Mouse (Mus musculus) spleen, postnatal 4 days (tissue): ENCODE measurements around the gene Phb2.

Source experiments
- DNase-seq, 2 experiments: peaks; one replicate each; pipeline ENCODE4 v3.0.0; 2022; ENCODE audit warnings: low spot score in 2 of 2

The Phb2 gene

GRCm38 (mm10) chr6:124690517-124690916 lies 21.6 kb upstream of the Phb2 start:
- DNase-seq: no peak

GRCm38 (mm10) chr6:124693243-124693981 lies 18.7 kb upstream of the Phb2 start:
- DNase-seq: no peak

- DNase-seq: no peak
Observed at GRCm38 (mm10) chr6:124694166-124694955, 17.8 kb upstream of the Phb2 start.

GRCm38 (mm10) chr6:124696441-124697150 lies 15.5 kb upstream of the Phb2 start:
- no peak for DNase-seq

- DNase-seq: no peak
Observed at GRCm38 (mm10) chr6:124698751-124699150, 13.4 kb upstream of the Phb2 start.

GRCm38 (mm10) chr6:124699366-124699765 lies 12.8 kb upstream of the Phb2 start:
- DNase-seq: no peak

GRCm38 (mm10) chr6:124699962-124700610 lies 12.1 kb upstream of the Phb2 start:
- no peak for DNase-seq

GRCm38 (mm10) chr6:124701338-124701737 lies 10.8 kb upstream of the Phb2 start:
- DNase-seq: no peak

- DNase-seq: no peak
Observed at GRCm38 (mm10) chr6:124702102-124702783, 9.9 kb upstream of the Phb2 start.

GRCm38 (mm10) chr6:124702784-124703103 lies 9.4 kb upstream of the Phb2 start:
- DNase-seq: peak; percentile 75 to 89

- DNase-seq: no peak
Observed at GRCm38 (mm10) chr6:124703789-124704188, 8.3 kb upstream of the Phb2 start.

GRCm38 (mm10) chr6:124704417-124704816 lies 7.7 kb upstream of the Phb2 start:
- DNase-seq: no peak

- DNase-seq: no peak
Observed at GRCm38 (mm10) chr6:124706061-124706627, 6.0 kb upstream of the Phb2 start.

- no peak for DNase-seq
Observed at GRCm38 (mm10) chr6:124708289-124708889, 3.7 kb upstream of the Phb2 start.

- no peak for DNase-seq
Observed at GRCm38 (mm10) chr6:124712918-124713317, 782 bp downstream of the Phb2 start.

- peak; percentile 61 to 76 for DNase-seq
Observed at GRCm38 (mm10) chr6:124716864-124717490, 4.8 kb downstream of the Phb2 start.

GRCm38 (mm10) chr6:124717968-124718367 lies 5.8 kb downstream of the Phb2 start:
- no peak for DNase-seq

GRCm38 (mm10) chr6:124718703-124719102 lies 6.6 kb downstream of the Phb2 start:
- DNase-seq: no peak

GRCm38 (mm10) chr6:124719354-124719978 lies 7.3 kb downstream of the Phb2 start:
- no peak for DNase-seq

GRCm38 (mm10) chr6:124720904-124721303 lies 8.8 kb downstream of the Phb2 start:
- DNase-seq: no peak
